Mouse (Mus musculus) E14TG2a.4 (cell line): ENCODE measurements around the gene Cldn11.

ENCODE experiments used
- CTCF ChIP-seq: conservative IDR thresholded peaks from 2 replicates; pipeline ENCODE4 v1.5.1; 2014; ENCODE audit warnings: low read length
- NANOG ChIP-seq: IDR thresholded peaks from 2 replicates; pipeline ENCODE4 v1.6.1; 2014; ENCODE audit warnings: borderline replicate concordance, low read length, mixed read lengths

GRCm38 (mm10) chr3:31156126-31156525, 6.4 kb downstream of the Cldn11 start:
- TF ChIP-seq CTCF, result no peak
- no peak for TF ChIP-seq NANOG
